Mouse (Mus musculus) 416B (cell line): ENCODE data around the gene Resf1.
"Not testable (repeated sequence)": the region's sequence is repeated elsewhere in the genome, so short reads cannot be mapped to it uniquely, and the experiment has no call there.

Experiments
- DNase-seq: peaks from one replicate; pipeline ENCODE4 v3.0.0; 2011; ENCODE audit warnings: low read depth

Gene Resf1

GRCm38 (mm10) chr6:149308956-149309932 lies at the start of gene Resf1:
TSS of gene Resf1 (plus strand) at chr6:149309414.
- DNase-seq, result peak; percentile 95

- DNase-seq, result peak; percentile 86
These were observed 48.4 kb upstream of the Resf1 start for GRCm38 (mm10) chr6:149260801-149261239.

GRCm38 (mm10) chr6:149267951-149268350 lies 41.3 kb upstream of the Resf1 start:
- DNase-seq, result no peak

- peak; percentile 84 for DNase-seq
These were observed 30.9 kb upstream of the Resf1 start for GRCm38 (mm10) chr6:149278248-149278731.

GRCm38 (mm10) chr6:149278866-149279265 lies 30.3 kb upstream of the Resf1 start:
- DNase-seq, result peak; percentile 52

GRCm38 (mm10) chr6:149280511-149280910 lies 28.7 kb upstream of the Resf1 start:
- no peak for DNase-seq

- DNase-seq, result peak; percentile 50
These were observed 21.0 kb upstream of the Resf1 start for GRCm38 (mm10) chr6:149288190-149288589.

- not testable (repeated sequence) for DNase-seq
These were observed 6.0 kb upstream of the Resf1 start for GRCm38 (mm10) chr6:149303231-149303630.

GRCm38 (mm10) chr6:149307092-149307491 lies 2.1 kb upstream of the Resf1 start:
- peak; percentile 59 for DNase-seq

- peak; percentile 64 for DNase-seq
These were observed 1.4 kb upstream of the Resf1 start for GRCm38 (mm10) chr6:149307801-149308200.

GRCm38 (mm10) chr6:149310226-149310625 lies 1.0 kb downstream of the Resf1 start:
- DNase-seq, result no peak

- DNase-seq, result no peak
These were observed 1.8 kb downstream of the Resf1 start for GRCm38 (mm10) chr6:149311044-149311443.

GRCm38 (mm10) chr6:149311778-149312177 lies 2.6 kb downstream of the Resf1 start:
- peak; percentile 66 for DNase-seq

GRCm38 (mm10) chr6:149312221-149312620 lies 3.0 kb downstream of the Resf1 start:
- DNase-seq, result no peak

- DNase-seq, result peak; percentile 64
These were observed 5.7 kb downstream of the Resf1 start for GRCm38 (mm10) chr6:149314918-149315317.

- no peak for DNase-seq
These were observed 14.5 kb downstream of the Resf1 start for GRCm38 (mm10) chr6:149323523-149324241.

- DNase-seq, result no peak
These were observed 15.0 kb downstream of the Resf1 start for GRCm38 (mm10) chr6:149324242-149324633.

- no peak for DNase-seq
These were observed 19.9 kb downstream of the Resf1 start for GRCm38 (mm10) chr6:149329071-149329470.

- DNase-seq, result no peak
These were observed 21.1 kb downstream of the Resf1 start for GRCm38 (mm10) chr6:149330332-149330731.

- DNase-seq, result no peak
These were observed 23.8 kb downstream of the Resf1 start for GRCm38 (mm10) chr6:149333036-149333435.

- DNase-seq, result no peak
These were observed 28.8 kb downstream of the Resf1 start for GRCm38 (mm10) chr6:149337990-149338389.

- no peak for DNase-seq
These were observed 29.4 kb downstream of the Resf1 start for GRCm38 (mm10) chr6:149338622-149339021.

- DNase-seq, result peak; percentile 82
These were observed 34.6 kb downstream of the Resf1 start for GRCm38 (mm10) chr6:149343802-149344201.
